Mouse (Mus musculus) activated CD4-positive, CD25-positive, alpha-beta regulatory T cell, adult 4 months (primary cell): Measurements from ENCODE around the gene Cachd1. TPM values are rescaled to one million over a fixed set of nuclear protein-coding genes. Genes with fewer than 3 reads are reported as not detected.

ENCODE experiments used
- ATAC-seq: one replicate; pipeline ENCODE4 v1.8.0; 2017
- polyA plus RNA-seq, 2 experiments: library from polyadenylated mRNA; unstranded; fragments of 100-300 nt; shearing (Covaris generic); gene quantifications; one replicate each; pipeline ENCODE4 v1.2.1; 2017

Cachd1 gene
- polyA plus RNA-seq, 2 experiments from 2014 or later = not detected

- no peak for ATAC-seq
Measured at GRCm38 (mm10) chr4:100793147-100793546, 16.7 kb downstream of the Cachd1 start.

- no peak for ATAC-seq
Measured at GRCm38 (mm10) chr4:100795523-100795922, 19.0 kb downstream of the Cachd1 start.

- ATAC-seq = no peak
Measured at GRCm38 (mm10) chr4:100800730-100801442, 24.4 kb downstream of the Cachd1 start.

- ATAC-seq = no peak
Measured at GRCm38 (mm10) chr4:100801443-100801786, 24.9 kb downstream of the Cachd1 start.

GRCm38 (mm10) chr4:100811057-100811695 is 34.7 kb downstream of the Cachd1 start:
- no peak for ATAC-seq

GRCm38 (mm10) chr4:100811802-100812510 is 35.5 kb downstream of the Cachd1 start:
- no peak for ATAC-seq

GRCm38 (mm10) chr4:100813767-100814461 is 37.4 kb downstream of the Cachd1 start:
- ATAC-seq = no peak

- ATAC-seq = no peak
Measured at GRCm38 (mm10) chr4:100819238-100819637, 42.8 kb downstream of the Cachd1 start.

GRCm38 (mm10) chr4:100822526-100822925 is 46.1 kb downstream of the Cachd1 start:
- no peak for ATAC-seq

GRCm38 (mm10) chr4:100827374-100827773 is 50.9 kb downstream of the Cachd1 start:
- ATAC-seq = no peak

- ATAC-seq = no peak
Measured at GRCm38 (mm10) chr4:100828737-100829136, 52.3 kb downstream of the Cachd1 start.

GRCm38 (mm10) chr4:100837205-100837604 is 60.7 kb downstream of the Cachd1 start:
- no peak for ATAC-seq

GRCm38 (mm10) chr4:100842629-100843028 is 66.2 kb downstream of the Cachd1 start:
- no peak for ATAC-seq

- no peak for ATAC-seq
Measured at GRCm38 (mm10) chr4:100843119-100843518, 66.6 kb downstream of the Cachd1 start.

- no peak for ATAC-seq
Measured at GRCm38 (mm10) chr4:100850846-100851495, 74.5 kb downstream of the Cachd1 start.

GRCm38 (mm10) chr4:100852448-100852847 is 76.0 kb downstream of the Cachd1 start:
- no peak for ATAC-seq

GRCm38 (mm10) chr4:100853426-100853825 is 77.0 kb downstream of the Cachd1 start:
- ATAC-seq = no peak

- ATAC-seq = no peak
Measured at GRCm38 (mm10) chr4:100855373-100855772, 78.9 kb downstream of the Cachd1 start.

- ATAC-seq = no peak
Measured at GRCm38 (mm10) chr4:100857411-100857869, 81.0 kb downstream of the Cachd1 start.

GRCm38 (mm10) chr4:100863861-100864428 is 87.5 kb downstream of the Cachd1 start:
- no peak for ATAC-seq

- no peak for ATAC-seq
Measured at GRCm38 (mm10) chr4:100865423-100865822, 88.9 kb downstream of the Cachd1 start.
